ENCODE assay signal across 8 mouse cellular contexts in genomic region chr15:78587050-78587994, GRCm38 (mm10). TPM values are rescaled to one million over a fixed set of nuclear protein-coding genes. Genes with fewer than 3 reads are reported as not detected.
A peak's percentile ranks its signal among the peaks of the same experiment; 100 is the strongest.
DNase-seq lines count a peak whose midpoint lies in the region; ATAC-seq and TF ChIP-seq lines count a peak whose summit lies in the region.

No protein-coding gene starts in this region.

- H3K4me2 ChIP-seq in intestine, embryonic 14.5 days (ENCODE audit: low read length) = no peak overlapping the region

- no peak overlapping the region for H3K27ac ChIP-seq in cortical plate, adult 2 months (ENCODE audit: insufficient read depth, low read length)
- no peak overlapping the region for H3K27ac ChIP-seq in intestine, embryonic 14.5 days (ENCODE audit: low read depth)

- no peak for TF ChIP-seq POLR2A in cortical plate, adult 2 months (IDR thresholded peaks at IDR 0.05; ENCODE audit: extremely low read depth, insufficient read depth, low read length)

- peak; percentile 61 for ATAC-seq in intestine, embryonic 14.5 days (replicated peaks; ENCODE audit: low FRiP score, low TSS enrichment, low read depth)
- peak; percentile 83 for ATAC-seq in megakaryocyte-erythroid progenitor cell, adult 5-6 weeks (replicated peaks; ENCODE audit: low FRiP score, low TSS enrichment, poor library complexity, severe bottlenecking)

- H3K36me3 ChIP-seq in intestine, embryonic 14.5 days (ENCODE audit: control insufficient read depth, insufficient read depth, low read length) = no peaks in the 10 kb centered on the region

- peak; percentile 94 for DNase-seq in ZHBTc4 (ENCODE audit: low read depth, low spot score)
- DNase-seq in gastrocnemius, postnatal 14 days = peak; percentile 84
- peak; percentile 94 for DNase-seq in intestine, embryonic 14.5 days (ENCODE audit: low spot score)
- peak; percentile 86 to 88 for DNase-seq in left cerebral cortex, postnatal 10 days (ENCODE audit: extremely low spot score in 1 of 2, low spot score in 2 of 2)
- peak; percentile 92 for DNase-seq in right cerebral cortex, postnatal 14 days
- DNase-seq in urinary bladder, postnatal 4 days (ENCODE audit: low spot score in 2 of 2) = peak; percentile 70 to 88

- intact Hi-C loops in gastrocnemius, postnatal 14 days (cut with DNase I; ENCODE audit: low total_unique reads) = no loop called here
- intact Hi-C loops in left cerebral cortex, postnatal 10 days (cut with DNase I) = no loop called here

- TF ChIP-seq CTCF in cortical plate, adult 2 months (IDR thresholded peaks at IDR 0.05; ENCODE audit: extremely low read depth, insufficient read depth, low read length) = peak; percentile 90

- 0 out of 2 replicates have a peak, but pooled peaks cover 4% of the 10 kb centered on the region for H3K9me3 ChIP-seq in intestine, embryonic 14.5 days (ENCODE audit: control insufficient read depth, low read length)

- H3K4me3 ChIP-seq in cortical plate, adult 2 months (ENCODE audit: insufficient read depth, low read length) = no peak overlapping the region
- H3K4me3 ChIP-seq in intestine, embryonic 14.5 days (ENCODE audit: low read depth, low read length) = no peak overlapping the region

- H3K9ac ChIP-seq in intestine, embryonic 14.5 days (ENCODE audit: low read length) = no peak overlapping the region

- no peaks in the 10 kb centered on the region for H3K27me3 ChIP-seq in intestine, embryonic 14.5 days (replicated peaks; ENCODE audit: control insufficient read depth, insufficient read depth, low read length)

- WGBS in intestine, embryonic 14.5 days = 54% methylated on average over 18 of the region's 18 CpGs

- no peaks in the 10 kb centered on the region for H3K4me1 ChIP-seq in cortical plate, adult 2 months (ENCODE audit: control insufficient read depth, insufficient read depth, low read length)
- no peaks in the 10 kb centered on the region for H3K4me1 ChIP-seq in intestine, embryonic 14.5 days (replicated peaks; ENCODE audit: control insufficient read depth, insufficient read depth, low read length)

RNA-seq across cellular contexts. Expression of gene Cyth4, which starts 9.5 kb away (rescaled TPM):
- 14.0 and 15.7 TPM in 2 replicates for polyA plus RNA-seq in cortical plate, adult 2 months (2012; rRNA removed)
- total RNA-seq in gastrocnemius, postnatal 14 days (2021) = 1 to 10 TPM; 2.9 to 3.3 TPM
- polyA plus RNA-seq in intestine, embryonic 14.5 days (2014; fragmentation: Nextera tagmentation; extraction: Ambion mirVana) = 3.5 and 4.3 TPM in 2 replicates
- 10 to 100 TPM; 10.4 to 11.6 TPM for total RNA-seq in left cerebral cortex, postnatal 10 days (2021)
- 7.0 and 18.8 TPM in 2 replicates for total RNA-seq in megakaryocyte-erythroid progenitor cell, adult 5-6 weeks (2014; fragmentation: Nextera tagmentation)
- 12.9 and 13.1 TPM in 2 replicates for total RNA-seq in megakaryocyte-erythroid progenitor cell, adult 5-6 weeks (2017)

RNA-seq across cellular contexts. Expression of gene Rac2, which starts 14.7 kb away (rescaled TPM):
- 6.0 and 7.2 TPM in 2 replicates for polyA plus RNA-seq in cortical plate, adult 2 months (2012; rRNA removed)
- total RNA-seq in gastrocnemius, postnatal 14 days (2021) = 1 to 10 TPM; 1.1 to 2.5 TPM
- polyA plus RNA-seq in intestine, embryonic 14.5 days (2014; fragmentation: Nextera tagmentation; extraction: Ambion mirVana) = 16.7 and 17.5 TPM in 2 replicates
- 1 to 10 TPM; 1.6 to 2.1 TPM for total RNA-seq in left cerebral cortex, postnatal 10 days (2021)
- total RNA-seq in megakaryocyte-erythroid progenitor cell, adult 5-6 weeks (2014; fragmentation: Nextera tagmentation) = 134 and 169 TPM in 2 replicates
- total RNA-seq in megakaryocyte-erythroid progenitor cell, adult 5-6 weeks (2017) = 33.0 and 80.9 TPM in 2 replicates

RNA-seq across cellular contexts. Expression of gene Sstr3, which starts 42.8 kb away (rescaled TPM):
- 13.8 and 20.9 TPM in 2 replicates for polyA plus RNA-seq in cortical plate, adult 2 months (2012; rRNA removed)
- total RNA-seq in gastrocnemius, postnatal 14 days (2021) = under 1 TPM in 1 of 2 experiments, not detected in 1; 0.04 TPM
- polyA plus RNA-seq in intestine, embryonic 14.5 days (2014; fragmentation: Nextera tagmentation; extraction: Ambion mirVana) = 0.22 TPM in 1 of 2 replicates, not detected in the other
- total RNA-seq in left cerebral cortex, postnatal 10 days (2021) = 10 to 100 TPM; 12.9 to 14.4 TPM
- not detected in 2 replicates for total RNA-seq in megakaryocyte-erythroid progenitor cell, adult 5-6 weeks (2014; fragmentation: Nextera tagmentation)
- total RNA-seq in megakaryocyte-erythroid progenitor cell, adult 5-6 weeks (2017) = not detected in 2 replicates

RNA-seq across cellular contexts. Expression of gene C1qtnf6, which starts 56.1 kb away (rescaled TPM):
- polyA plus RNA-seq in cortical plate, adult 2 months (2012; rRNA removed) = 3.6 and 3.9 TPM in 2 replicates
- total RNA-seq in gastrocnemius, postnatal 14 days (2021) = 10 to 100 TPM; 36.9 to 40.4 TPM
- polyA plus RNA-seq in intestine, embryonic 14.5 days (2014; fragmentation: Nextera tagmentation; extraction: Ambion mirVana) = 30.1 and 34.9 TPM in 2 replicates
- 10 to 100 TPM; 14.4 to 15.9 TPM for total RNA-seq in left cerebral cortex, postnatal 10 days (2021)
- 3.1 and 6.9 TPM in 2 replicates for total RNA-seq in megakaryocyte-erythroid progenitor cell, adult 5-6 weeks (2014; fragmentation: Nextera tagmentation)
- total RNA-seq in megakaryocyte-erythroid progenitor cell, adult 5-6 weeks (2017) = 0.14 and 1.7 TPM in 2 replicates

Comparison
In these comparisons a context has a peak if more than half of its experiments do, and no peak if none do; other contexts are left out.
1. RNA of gene Rac2, which starts 14.7 kb away (total RNA-seq): 33.0 to 169 TPM in megakaryocyte-erythroid progenitor cell, adult 5-6 weeks; 1.1 to 2.5 TPM in gastrocnemius, postnatal 14 days and 1.6 to 2.1 TPM in left cerebral cortex, postnatal 10 days; every median in the first group is over 4 times any median in the second.
2. RNA of gene Sstr3, which starts 42.8 kb away (total RNA-seq): 12.9 to 14.4 TPM in left cerebral cortex, postnatal 10 days; 0.04 TPM in gastrocnemius, postnatal 14 days and not detected in megakaryocyte-erythroid progenitor cell, adult 5-6 weeks; every median in the first group is over 10 times any median in the second.
3. Peak in every context shown above with its lines, with median percentiles within 50 percentile points of each other: DNase-seq.